Mouse (Mus musculus): Measurements from ENCODE around the gene Cir1.

Gene Cir1

DNA sequence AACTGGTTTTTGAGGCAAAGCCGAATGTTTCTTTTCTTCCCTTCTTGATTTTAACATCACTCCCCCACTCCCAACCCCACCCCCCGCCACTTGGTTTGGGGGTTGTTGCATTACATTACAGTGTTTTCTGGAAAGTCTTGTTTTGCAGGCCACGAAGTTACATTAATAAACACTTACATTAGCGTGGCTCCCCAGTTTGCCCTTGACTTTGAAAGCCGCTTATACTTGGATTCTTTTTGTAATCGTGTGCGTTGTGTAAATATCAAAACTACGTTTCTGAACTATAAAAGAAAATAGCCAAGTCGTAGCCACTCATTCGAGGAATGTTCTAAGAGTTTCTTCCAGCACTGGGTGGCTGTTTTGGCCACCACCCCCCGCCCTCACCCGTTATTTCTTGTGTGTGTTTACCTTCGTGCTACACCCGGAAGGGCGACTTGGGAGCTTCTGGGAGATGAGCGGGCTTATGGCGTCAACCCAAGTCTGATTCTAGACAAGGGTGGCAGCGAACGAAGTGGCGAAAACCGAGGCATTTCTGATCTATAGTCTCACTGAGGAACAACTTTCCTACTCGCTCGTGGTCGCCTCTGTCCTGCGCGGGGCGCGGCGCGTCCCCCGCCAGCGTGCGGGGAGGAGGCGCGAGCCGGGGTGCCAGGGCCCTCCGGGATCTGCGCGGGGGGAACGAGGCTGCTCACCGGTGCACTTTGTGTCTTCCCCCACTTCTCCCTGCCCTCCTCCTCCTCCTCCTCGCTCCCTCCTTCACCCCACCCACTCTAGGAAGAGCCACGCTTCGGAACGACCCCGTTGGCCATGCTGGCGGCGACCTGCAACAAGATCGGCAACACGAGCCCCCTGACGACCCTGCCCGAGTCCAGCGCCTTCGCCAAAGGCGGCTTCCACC lies 39.9 kb downstream of the Cir1 start:
- DNase-seq (ENCODE audit: low spot score), result no peak

- no peak for DNase-seq (ENCODE audit: low spot score)
Measured at GRCm38 (mm10) chr2:73271459-73272161, 40.9 kb downstream of the Cir1 start, which contains the start of gene Sp9. TSS of gene Sp9 (plus strand) at chr2:73271925.

DNA sequence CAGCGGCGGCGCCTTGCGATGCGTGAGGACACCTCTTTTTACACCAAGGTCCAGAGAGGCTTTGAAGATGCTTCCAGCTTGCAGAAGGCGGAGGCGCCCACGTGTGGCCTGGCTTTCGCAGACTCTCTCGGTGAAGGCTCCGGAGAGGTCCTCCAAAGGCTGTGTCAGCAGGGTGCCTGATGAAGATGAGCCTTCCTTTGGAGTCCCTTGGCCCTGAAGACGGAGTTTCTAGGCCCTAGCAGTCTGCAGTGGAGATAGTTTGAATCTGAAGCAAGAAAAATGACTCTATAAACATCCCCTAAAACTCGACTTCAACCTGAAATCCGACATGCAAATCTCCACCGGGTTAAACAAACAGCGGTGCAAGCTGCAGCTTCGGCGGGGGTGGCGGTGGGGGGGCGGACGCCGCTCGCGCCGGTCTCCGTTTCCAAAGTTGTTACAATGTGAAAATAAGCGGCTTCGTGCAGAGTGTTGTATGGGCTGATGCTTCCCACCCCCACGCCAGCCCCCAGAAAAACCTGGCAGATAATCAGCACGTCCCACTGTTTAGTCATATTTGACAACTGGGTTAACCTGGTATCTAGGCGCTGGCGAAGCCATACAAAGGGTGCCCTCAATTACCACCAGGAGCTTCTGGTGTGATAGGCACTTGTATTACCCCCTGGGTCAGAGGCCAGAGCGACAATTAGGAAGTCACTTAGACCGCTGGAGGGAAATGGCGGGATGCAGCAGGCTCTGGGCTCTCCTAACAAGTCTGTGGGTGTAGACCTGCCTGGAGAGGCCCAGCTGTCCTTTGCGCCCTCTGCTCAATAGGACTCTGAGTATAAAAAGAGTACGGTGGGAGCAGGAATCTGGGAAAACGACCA lies 41.7 kb downstream of the Cir1 start:
- DNase-seq (ENCODE audit: low spot score), result no peak

DNA sequence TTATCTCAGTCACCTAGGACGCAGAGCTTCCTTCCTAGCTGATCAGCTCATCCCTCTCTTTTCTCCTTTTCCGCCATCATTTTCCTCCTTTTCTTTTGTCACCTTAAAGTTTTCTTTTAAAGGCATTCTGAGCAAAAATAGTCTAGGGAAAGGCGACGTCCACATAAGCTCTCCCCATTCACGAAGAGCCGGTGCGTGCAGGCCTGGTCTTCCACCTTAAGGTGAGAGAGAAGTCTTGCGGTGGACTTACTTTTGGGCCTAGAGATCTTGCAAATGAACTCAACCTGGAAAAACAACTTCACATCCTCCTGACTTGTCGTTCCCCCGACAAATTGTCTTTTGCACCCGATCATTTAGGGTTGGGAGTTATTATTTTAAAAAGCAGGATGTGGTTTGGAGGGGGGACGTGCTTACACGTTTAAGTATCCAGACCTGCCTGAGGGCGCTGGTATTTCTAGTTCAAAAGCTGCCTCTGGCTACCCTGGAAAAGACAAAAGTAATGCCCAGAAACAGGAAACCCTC lies 42.4 kb downstream of the Cir1 start:
- DNase-seq (ENCODE audit: low spot score), result no peak

DNA sequence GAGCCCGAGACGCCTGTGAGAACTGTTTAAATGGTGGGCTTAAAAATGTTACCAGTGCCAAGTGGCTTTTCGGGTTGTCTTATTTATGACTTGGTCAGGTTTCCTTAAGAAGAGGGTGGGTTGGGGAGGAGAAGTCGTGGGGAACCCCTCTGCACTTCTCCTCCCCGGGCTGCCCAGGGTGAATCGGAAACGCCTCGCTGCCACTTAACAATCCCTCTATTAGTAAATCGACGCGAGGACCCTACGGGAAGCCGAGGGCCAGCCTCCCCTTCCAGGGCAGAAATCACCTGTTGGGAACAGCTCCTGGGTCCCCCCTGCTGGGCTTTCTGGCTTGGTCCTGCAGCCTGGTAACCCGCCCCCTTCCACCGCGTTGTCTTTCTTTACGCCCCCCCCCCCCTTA lies 42.8 kb downstream of the Cir1 start:
- no peak for DNase-seq (ENCODE audit: low spot score)

DNA sequence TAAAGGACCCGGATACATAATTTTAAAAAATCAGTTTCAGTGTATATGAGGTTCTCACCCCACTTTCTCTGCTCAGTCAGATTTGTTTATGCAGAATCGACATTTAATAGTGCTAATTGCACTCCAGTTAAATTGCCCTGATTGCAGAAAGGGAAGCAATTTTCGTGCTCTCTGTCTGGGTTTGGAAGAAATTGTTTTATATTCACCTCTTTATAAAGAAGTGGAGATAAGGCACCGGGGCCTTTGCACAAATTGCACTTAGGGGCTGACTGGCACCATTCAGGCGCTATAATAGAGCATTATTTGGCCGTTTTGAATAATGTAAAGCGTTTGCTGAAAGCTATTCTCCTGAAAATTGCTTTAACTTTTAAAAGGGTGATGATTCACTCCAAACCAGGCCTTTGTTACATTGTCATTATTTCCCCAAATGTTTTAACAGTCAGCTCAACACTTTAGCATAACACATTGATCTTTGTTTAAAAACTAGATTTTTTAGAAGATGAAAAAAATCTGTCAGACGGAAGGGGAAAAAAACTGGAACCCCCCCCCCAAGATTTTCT lies 43.6 kb downstream of the Cir1 start:
- no peak for DNase-seq (ENCODE audit: low spot score)

DNA sequence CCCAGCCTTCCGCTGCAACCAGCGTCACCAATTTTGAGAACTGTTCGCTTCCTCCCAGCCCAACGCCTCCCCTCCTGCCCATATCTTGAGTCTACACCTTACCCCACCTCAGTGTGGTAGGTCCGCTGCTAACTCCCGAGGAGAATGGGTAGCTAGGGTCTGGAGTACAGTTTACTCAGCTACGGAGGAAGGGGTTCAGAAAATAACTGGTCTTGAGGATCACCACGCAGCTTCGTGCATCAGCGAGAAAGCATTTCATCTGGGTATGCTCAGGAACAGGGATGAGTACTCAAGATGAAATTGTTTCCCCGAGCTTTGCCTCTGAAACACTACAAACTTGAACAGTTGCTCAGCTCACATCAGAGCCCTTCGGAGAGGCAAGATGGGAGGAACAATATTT lies 44.2 kb downstream of the Cir1 start:
- no peak for DNase-seq (ENCODE audit: low spot score)

DNA sequence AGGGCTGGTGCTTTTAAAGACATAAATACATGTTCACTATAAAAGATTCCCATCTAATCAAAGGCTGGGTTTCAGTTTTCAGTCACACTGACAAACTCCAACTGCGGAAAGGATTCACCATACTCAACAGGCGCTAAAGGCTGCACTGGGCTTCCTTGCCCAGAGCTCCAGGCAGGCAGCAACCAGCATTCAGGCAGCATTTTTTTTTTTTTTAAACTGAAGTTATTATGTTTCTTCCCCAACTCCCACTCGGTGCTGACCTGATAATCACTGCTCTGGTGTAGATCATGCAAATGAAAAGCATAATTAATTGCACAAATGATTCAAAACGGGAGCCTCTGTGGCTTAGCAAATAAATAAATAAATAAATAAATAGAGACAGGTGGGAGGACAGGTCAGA lies 44.7 kb downstream of the Cir1 start:
- no peak for DNase-seq (ENCODE audit: low spot score)

GRCm38 (mm10) chr2:73267231-73267630 lies 45.3 kb downstream of the Cir1 start:
- DNase-seq (ENCODE audit: low spot score), result no peak

- DNase-seq (ENCODE audit: low spot score), result no peak
Measured at GRCm38 (mm10) chr2:73266623-73267022, 45.9 kb downstream of the Cir1 start.

DNA sequence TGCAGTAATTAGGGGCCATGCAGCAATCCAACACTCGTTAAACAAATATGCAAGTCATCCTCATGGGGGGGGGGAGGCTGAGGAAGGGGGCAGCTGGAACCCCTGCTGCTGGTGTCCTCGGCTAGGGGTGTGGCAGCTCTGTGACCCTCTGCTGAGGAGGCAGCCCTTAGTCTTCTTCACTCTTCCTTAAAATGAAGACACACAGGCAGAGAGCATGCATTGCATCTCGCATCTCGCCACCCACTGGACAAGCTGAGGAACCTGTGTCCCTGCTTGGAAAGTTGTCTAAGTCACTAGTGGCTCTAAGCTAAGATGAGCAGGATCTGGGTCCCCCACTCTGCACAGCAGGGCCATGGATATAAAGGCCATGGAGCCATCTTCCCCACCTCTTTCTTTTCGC lies 46.5 kb downstream of the Cir1 start:
- no peak for DNase-seq (ENCODE audit: low spot score)

DNA sequence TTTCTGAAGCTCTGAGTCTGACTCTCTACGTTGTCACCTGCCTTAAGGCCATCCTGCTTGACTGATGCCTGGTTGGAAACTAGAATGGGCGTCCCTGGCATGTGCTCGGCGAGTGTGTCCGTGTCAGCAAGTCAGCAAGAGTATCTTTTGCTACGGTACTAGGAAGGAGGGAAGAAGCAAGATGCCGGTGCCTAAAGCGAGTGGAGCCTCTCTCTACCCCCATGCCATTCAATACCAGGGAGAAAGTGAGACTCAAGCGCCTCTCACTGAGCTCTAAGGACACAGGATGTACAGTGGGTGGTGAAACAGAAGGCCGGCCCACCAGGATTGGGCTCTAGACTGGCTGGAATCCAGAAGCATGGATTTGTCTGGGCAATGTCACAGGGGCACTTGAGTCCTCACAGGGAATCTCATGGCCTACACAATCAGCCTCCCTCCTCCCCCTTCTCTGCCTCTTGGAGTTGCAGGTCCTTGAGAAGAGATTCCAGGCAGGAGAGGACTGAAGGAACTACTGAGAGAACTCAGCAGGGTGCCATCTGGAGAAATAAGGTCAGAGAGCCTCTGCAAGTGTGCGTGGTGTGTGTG lies 47.8 kb downstream of the Cir1 start:
- DNase-seq (ENCODE audit: low spot score), result no peak

DNA sequence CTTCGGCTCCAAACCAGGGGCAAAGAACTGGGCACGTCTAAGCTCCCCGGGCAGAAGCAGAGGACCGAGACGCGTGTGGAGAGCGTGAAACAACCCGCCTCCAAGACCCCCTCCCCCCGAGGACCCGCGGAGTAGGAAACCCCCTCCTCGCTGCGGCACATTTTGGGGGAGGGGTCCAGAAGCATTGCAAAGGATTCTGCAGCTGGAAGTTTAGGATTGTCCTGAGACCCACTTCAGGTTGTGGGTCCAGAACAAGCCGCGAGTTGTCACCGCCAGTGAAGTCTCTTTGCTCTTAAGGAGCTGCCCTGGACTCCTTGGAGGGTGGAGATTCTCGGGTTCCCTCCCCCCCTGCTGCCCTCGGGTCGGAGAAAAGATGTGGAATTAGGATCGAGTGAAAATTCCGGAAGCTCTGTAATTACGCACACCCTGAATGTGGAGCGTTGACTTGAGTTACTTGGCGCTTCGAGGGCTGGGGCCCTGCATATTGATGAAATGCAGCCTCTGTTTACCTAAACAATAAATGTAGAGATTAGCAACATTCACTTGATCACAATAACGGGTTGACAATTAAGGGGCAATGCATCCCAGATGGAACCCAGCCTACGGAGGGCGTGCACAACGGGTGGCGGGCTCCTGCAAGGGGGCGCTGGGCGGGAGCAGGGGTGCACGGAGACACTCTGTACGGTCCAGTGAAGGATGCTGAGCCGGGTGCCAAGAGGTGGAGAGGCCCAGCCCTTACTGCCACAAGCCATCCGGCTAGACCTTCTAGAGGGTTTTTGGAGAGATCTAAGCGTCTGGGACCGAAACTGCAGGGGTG lies 48.5 kb downstream of the Cir1 start:
- DNase-seq (ENCODE audit: low spot score), result no peak

DNA sequence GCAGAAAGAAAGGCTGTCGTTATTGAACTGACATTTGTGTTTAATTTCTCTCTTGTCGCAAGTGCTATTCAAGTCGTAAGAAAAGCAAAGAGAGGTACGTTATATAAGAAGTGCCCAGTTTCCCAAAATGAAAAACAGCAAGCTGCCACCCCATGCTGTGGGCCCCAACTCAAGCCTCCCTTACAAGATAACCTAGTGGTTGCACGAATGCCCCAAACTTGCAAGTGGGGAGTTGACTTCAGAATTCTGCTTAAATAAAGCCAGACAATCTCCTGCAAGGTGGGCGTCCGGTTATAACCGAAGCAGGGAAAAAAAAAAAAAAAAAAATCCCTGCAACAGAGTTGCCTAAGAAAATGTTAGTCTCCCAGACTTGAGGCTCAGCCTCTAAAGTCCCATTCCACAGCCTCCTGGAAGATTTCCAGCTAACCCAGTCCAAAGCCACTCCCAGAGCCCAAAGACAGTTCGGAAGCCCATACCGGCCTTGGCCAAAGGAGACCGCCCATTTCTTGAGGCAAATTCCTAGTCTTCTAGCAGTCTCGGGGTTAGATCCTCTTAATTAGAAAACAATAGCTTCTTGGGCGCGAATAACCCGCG lies 49.2 kb downstream of the Cir1 start:
- no peak for DNase-seq (ENCODE audit: low spot score)

DNA sequence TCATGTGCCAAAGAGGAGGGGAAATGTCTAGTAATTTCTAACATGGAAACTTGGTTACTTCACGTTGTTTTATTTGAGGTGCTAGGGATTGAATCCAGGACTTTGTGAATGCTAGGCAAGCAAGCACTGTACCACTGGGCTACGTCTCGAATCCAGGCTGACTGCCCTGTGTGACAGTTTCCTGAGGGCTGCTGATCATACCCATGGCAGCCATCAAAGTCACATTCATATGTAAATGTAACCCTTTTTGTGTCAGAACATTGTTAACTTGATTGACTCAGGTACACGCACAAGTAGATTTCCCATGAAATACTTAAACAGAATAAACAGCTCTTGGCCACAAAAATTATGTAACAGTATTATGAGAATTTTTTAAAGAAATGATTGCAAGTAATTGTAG lies 63.8 kb downstream of the Cir1 start:
- DNase-seq (ENCODE audit: low spot score), result no peak

- DNase-seq (ENCODE audit: low spot score), result no peak
Measured at GRCm38 (mm10) chr2:73241299-73241698, 71.2 kb downstream of the Cir1 start.
